Mouse (Mus musculus) lung, postnatal 0 days (tissue): Measurements from ENCODE around the gene Atp6v1b1. TPM values are rescaled to one million over a fixed set of nuclear protein-coding genes. Genes with fewer than 3 reads are reported as not detected.

Experiments
- ATAC-seq: fragments of 200-750 bp; cut with Nextera tagmentation; 2 replicates; pipeline ENCODE4 v1.8.0; 2017; ENCODE audit warnings: moderate library complexity
- DNase-seq: peaks from one replicate; pipeline ENCODE4 v3.0.0-alpha.2; 2016; ENCODE audit warnings: low spot score
- H3K27ac ChIP-seq: fragments of 300-500 bp; sonication (generic); 2 replicates; pipeline ENCODE4 v1.5.1; 2014; ENCODE audit warnings: antibody characterized with exemption, mild to moderate bottlenecking, low read length, mixed read lengths
- H3K27me3 ChIP-seq: fragments of 300-500 bp; sonication (generic); replicated peaks from 2 replicates; pipeline ENCODE4 v1.6.1; 2014; ENCODE audit warnings: low read length, mixed read lengths; ENCODE audit not compliant: insufficient read depth
- H3K36me3 ChIP-seq: fragments of 300-500 bp; sonication (generic); 2 replicates; pipeline ENCODE4 v1.6.1; 2014; ENCODE audit warnings: low read length, mixed read lengths; ENCODE audit not compliant: insufficient read depth
- H3K4me1 ChIP-seq: fragments of 300-500 bp; sonication (generic); 2 replicates; pipeline ENCODE4 v1.6.1; 2014; ENCODE audit warnings: antibody characterized with exemption, low read depth, low read length, mixed read lengths; ENCODE audit not compliant: insufficient read depth
- H3K4me2 ChIP-seq: fragments of 300-500 bp; sonication (generic); replicated peaks from 2 replicates; pipeline ENCODE4 v1.6.1; 2014; ENCODE audit warnings: low read depth, mild to moderate bottlenecking, low read length, moderate library complexity, mixed read lengths
- H3K4me3 ChIP-seq: fragments of 300-500 bp; sonication (generic); 2 replicates; pipeline ENCODE4 v1.5.1; 2014; ENCODE audit warnings: low read depth, low read length
- H3K9ac ChIP-seq: fragments of 300-500 bp; sonication (generic); replicated peaks from 2 replicates; pipeline ENCODE4 v1.6.1; 2014; ENCODE audit warnings: low read depth, mild to moderate bottlenecking
- H3K9me3 ChIP-seq: fragments of 300-500 bp; sonication (generic); 2 replicates; pipeline ENCODE4 v1.6.1; 2016; ENCODE audit warnings: low read length, mixed read lengths
- CTCF ChIP-seq: IDR thresholded peaks from 2 replicates; pipeline ENCODE4 v1.5.1; 2016; ENCODE audit warnings: antibody characterized with exemption, mild to moderate bottlenecking
- EP300 ChIP-seq: IDR thresholded peaks from 2 replicates; pipeline ENCODE4 v1.6.1; 2016; ENCODE audit warnings: antibody characterized with exemption, mild to moderate bottlenecking, control low read depth
- WGBS: fragments of 180-500 bp; shearing (Covaris S2); extraction: QIAGEN DNeasy Blood & Tissue Kit; methylation state at CpG from one replicate; pipeline ENCODE4 v1.1.7; 2014; 5-methylcytosine and 5-hydroxymethylcytosine counted together
- polyA plus RNA-seq: library from polyadenylated mRNA; unstranded; fragments of >200 nt; fragmentation: Nextera tagmentation; extraction: Ambion mirVana; gene quantifications from 2 replicates; pipeline ENCODE4 v1.2.1, GENCODE M21; 2015

Atp6v1b1 gene
- polyA plus RNA-seq, 1 experiment from 2014 or later: 0.56 TPM

DNA sequence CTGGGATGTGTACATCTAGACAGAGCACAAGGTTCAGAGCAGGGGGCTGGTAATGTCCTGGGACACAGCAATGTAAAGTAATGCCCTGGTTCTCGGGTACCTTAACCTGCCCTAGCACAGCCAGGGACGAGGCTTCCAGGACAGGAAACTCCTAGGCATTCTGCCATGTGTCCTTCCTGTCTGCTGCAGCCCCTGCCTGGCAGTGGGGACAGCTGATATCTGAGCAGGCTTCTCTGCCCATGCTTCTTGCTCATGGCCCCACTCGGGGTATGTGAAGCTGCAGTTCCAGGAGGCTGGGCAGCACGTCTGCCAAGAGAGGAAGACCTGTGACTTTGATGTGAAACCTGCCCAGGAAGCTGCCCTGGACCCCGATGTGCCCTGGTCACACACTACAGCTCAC is 25.7 kb downstream of the Atp6v1b1 start:
- H3K4me1 ChIP-seq: no peaks in the 10 kb centered on the region

DNA sequence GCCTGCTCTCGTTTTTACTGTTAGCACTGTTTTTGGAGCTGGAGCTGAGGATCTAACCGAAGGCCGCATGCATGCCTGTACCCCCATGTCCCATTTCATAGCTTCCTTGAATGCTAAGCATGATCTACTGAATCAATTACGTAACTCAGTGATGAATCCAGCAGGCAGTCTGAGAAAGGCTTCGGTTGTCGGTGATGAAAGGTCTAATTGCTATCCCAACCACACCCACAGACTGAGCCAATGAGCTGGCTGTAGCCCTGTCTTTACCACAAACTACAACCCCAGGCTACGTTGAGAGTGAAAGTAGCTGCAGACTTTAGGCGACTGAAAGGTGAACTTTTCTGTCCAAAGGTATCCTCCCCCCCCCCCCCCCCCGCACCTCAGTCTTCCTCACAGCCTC is 31.3 kb downstream of the Atp6v1b1 start:
- peak; percentile 67 for DNase-seq
- H3K9me3 ChIP-seq: no peaks in the 10 kb centered on the region
- no peaks in the 10 kb centered on the region for H3K27me3 ChIP-seq
- peak overlapping the region; percentile 84 for H3K4me2 ChIP-seq
- no peaks in the 10 kb centered on the region for H3K36me3 ChIP-seq
- H3K9ac ChIP-seq: no peak overlapping the region
- H3K27ac ChIP-seq: no peak overlapping the region
- 56% methylated on average over 8 of the region's 9 CpGs for WGBS
- H3K4me3 ChIP-seq: peak overlapping the region; percentile 85; the same call in 1 of the 2 replicates
- no peak for ATAC-seq
- no peak for TF ChIP-seq CTCF
- peaks cover 6% of the 10 kb centered on the region; the same call in 1 of the 2 replicates for H3K4me1 ChIP-seq

More for the DNA sequence above, 25.7 kb downstream of the Atp6v1b1 start:
- no peak for TF ChIP-seq CTCF
- no peak for TF ChIP-seq EP300
- no peak for DNase-seq
- WGBS: 39% methylated on average over 5 of the region's 5 CpGs
- no peak overlapping the region for H3K4me3 ChIP-seq
- H3K9me3 ChIP-seq: no peaks in the 10 kb centered on the region
- H3K9ac ChIP-seq: no peak overlapping the region
- no peak overlapping the region for H3K4me2 ChIP-seq
- H3K27me3 ChIP-seq: no peaks in the 10 kb centered on the region
- ATAC-seq: no peak
- no peak overlapping the region for H3K27ac ChIP-seq
- H3K36me3 ChIP-seq: no peaks in the 10 kb centered on the region

DNA sequence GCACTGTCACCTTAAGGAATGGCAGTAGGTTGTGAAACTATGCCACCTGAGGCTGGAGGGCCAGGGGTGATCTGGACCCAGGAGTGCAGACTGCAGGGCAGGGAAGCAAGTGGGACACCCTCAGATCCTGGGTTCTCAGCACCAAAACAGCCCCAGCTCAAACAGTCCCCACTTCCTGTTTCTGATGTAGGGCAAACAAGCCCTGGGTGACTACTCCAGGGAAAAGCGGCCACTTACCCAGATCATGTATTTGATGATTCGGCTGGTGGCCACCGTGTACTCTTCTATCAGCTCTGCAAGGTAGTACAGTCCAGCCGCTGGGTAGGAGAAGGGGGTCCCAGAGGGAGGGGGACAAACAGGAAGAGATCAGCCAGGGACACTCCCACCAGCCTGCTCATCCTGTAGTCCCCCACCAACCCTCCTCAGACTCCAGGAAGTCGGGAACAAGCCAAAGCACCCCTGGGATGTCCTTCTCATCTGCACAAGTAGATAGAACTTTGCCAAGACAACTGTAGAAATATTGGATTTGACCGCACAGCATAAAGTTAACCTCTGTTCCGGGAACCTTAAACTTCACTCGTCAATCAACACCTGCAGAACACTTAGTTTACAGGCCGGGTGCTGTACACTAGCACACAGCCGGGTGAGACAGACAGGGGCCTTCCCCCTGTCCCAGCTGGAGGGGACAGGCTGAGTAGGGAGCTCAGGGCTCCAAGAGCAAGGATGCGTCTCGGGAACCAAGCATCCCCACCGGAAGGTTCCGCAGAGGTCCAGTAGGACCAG is 32.2 kb downstream of the Atp6v1b1 start:
- Histone ChIP-seq H3K4me1 (peaks cover 6% of the 10 kb centered on the region; the same call in 1 of the 2 replicates), H3K4me3 (peak overlapping the region; percentile 85), H3K36me3 (no peaks in the 10 kb centered on the region), H3K27me3 (no peaks in the 10 kb centered on the region), H3K4me2 (peak overlapping the region; percentile 84), H3K9ac (peak overlapping the region; percentile 78), H3K27ac (peak overlapping the region; percentile 82), H3K9me3 (no peaks in the 10 kb centered on the region)
- peak; percentile 33 for DNase-seq
- 2% methylated on average over 14 of the region's 14 CpGs for WGBS
- no peak; the same call in 1 of the 2 replicates for ATAC-seq
- TF ChIP-seq EP300 (no peak), CTCF (no peak)

DNA sequence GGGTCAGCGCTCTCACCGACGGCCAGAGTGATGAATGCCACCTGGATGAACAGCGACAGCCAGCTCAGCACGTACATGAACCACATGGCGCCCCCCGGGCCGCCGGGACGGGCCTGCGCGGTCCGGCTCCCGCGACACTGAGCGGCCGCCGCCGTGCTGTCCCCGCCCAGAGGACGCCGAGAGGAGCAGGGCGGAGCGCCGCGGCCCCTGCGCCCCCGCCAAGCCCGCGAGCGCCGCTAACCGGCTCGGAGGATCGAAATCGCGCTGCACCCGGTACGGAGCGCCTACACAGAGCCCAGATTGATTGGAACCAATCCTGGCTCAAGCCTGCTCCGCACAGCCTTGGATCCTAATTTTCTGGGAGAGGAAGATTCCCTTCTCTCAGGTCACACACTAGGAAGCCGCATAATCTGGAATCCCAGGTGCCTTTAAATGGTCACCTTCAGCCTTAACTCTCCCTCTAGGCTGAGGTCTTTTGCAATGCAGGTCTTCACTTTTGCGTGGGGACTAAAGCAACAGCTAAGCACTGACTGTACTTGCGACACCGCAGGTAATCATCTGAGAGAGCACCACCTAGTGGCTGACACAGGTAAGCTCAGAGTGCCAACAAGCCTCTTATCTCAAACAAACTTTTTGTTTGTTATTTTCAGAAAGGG is 33.0 kb downstream of the Atp6v1b1 start, which contains the start of gene Tex261:
Gene Tex261 (minus strand): TSS at position 176 of the 656 bp plus-strand sequence.
- H3K4me2 ChIP-seq: peak within 1 kb of the TSS; percentile 84
- WGBS: under 1% methylated on average over 45 of the region's 45 CpGs
- peak within 1 kb of the TSS; percentile 82 for H3K27ac ChIP-seq
- H3K4me1 ChIP-seq: peaks cover 6% of the 10 kb centered on the region; the same call in 1 of the 2 replicates
- H3K4me3 ChIP-seq: peak within 1 kb of the TSS; percentile 85
- peak within 1 kb of the TSS; percentile 78 for H3K9ac ChIP-seq
- H3K9me3 ChIP-seq: no peaks in the 10 kb centered on the region
- DNase-seq (peak; percentile 94), ATAC-seq (peak; percentile 97)
- TF ChIP-seq CTCF: peak; percentile 76
- TF ChIP-seq EP300: no peak
- no peaks in the 10 kb centered on the region for H3K36me3 ChIP-seq
- no peaks in the 10 kb centered on the region for H3K27me3 ChIP-seq

DNA sequence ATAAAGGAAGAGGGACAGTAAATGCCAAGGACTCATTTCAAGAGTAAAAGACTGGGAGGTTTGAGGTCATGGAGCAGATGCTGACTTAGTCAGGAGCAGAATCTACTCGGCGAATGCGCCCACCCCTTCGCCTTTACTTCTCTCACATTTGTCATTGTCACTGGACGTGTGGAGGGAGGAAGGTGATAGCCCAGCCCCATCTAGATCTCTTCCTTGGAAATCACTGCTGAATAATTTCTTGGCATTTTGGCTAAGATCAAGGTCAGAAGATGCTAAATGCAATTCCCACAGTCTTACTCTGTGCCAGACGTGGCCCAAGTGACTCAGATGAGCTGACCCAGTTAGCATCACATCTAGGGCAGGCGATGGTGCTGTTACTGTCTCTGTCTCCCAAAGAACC is 35.5 kb downstream of the Atp6v1b1 start:
- H3K9ac ChIP-seq: no peak overlapping the region
- DNase-seq (no peak), ATAC-seq (no peak)
- no peak overlapping the region for H3K4me2 ChIP-seq
- no peaks in the 10 kb centered on the region for H3K36me3 ChIP-seq
- no peak for TF ChIP-seq EP300
- no peak for TF ChIP-seq CTCF
- 61% methylated on average over 7 of the region's 7 CpGs for WGBS
- H3K9me3 ChIP-seq: no peaks in the 10 kb centered on the region
- no peak overlapping the region for H3K4me3 ChIP-seq
- H3K27ac ChIP-seq: no peak overlapping the region
- no peaks in the 10 kb centered on the region for H3K27me3 ChIP-seq
- peaks cover 6% of the 10 kb centered on the region; the same call in 1 of the 2 replicates for H3K4me1 ChIP-seq

DNA sequence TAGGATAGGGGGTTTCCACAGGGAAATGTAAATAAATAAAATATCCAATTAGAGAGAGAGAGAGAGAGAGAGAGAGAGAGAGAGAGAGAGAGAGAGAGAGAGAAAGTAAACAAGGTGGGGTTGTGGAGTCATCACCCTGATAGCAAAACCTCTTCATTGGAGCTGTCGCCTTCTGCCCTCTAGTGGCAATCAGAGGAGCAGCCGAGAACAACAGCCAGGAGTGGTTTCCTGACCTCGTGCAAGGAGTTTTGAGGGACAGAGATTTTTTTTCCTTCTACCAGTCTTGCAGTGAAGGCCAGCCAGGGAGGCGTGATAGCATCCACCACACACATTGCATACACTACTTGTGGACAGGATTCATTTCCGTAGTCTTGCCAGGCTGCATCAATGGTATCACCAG is 36.2 kb downstream of the Atp6v1b1 start:
- Histone ChIP-seq H3K27ac (no peak overlapping the region), H3K4me3 (no peak overlapping the region), H3K27me3 (no peaks in the 10 kb centered on the region), H3K4me1 (peaks cover 6% of the 10 kb centered on the region; the same call in 1 of the 2 replicates), H3K4me2 (no peak overlapping the region), H3K9me3 (no peaks in the 10 kb centered on the region), H3K36me3 (no peaks in the 10 kb centered on the region), H3K9ac (no peak overlapping the region)
- ATAC-seq (no peak), DNase-seq (peak; percentile 75)
- 8% methylated on average over 5 of the region's 5 CpGs for WGBS
- TF ChIP-seq EP300 (no peak), CTCF (peak; percentile 87)
